16 mouse cellular contexts compared by ENCODE assay signal in genomic region chr13:4013811-4014210, GRCm38 (mm10). TPM values are rescaled to one million over a fixed set of nuclear protein-coding genes. Genes with fewer than 3 reads are reported as not detected.
DNase-seq lines count a peak whose midpoint lies in the region; ATAC-seq and TF ChIP-seq lines count a peak whose summit lies in the region.
"Had no signal": no experiment of that assay in that cellular context is flagged by ENCODE, and none has a peak within 500 bp of the region (broad histone marks: within the 10 kb centered on the region; RNA-seq: fewer than 3 reads in every experiment).

No protein-coding gene starts in this region.

- no peaks in the 10 kb centered on the region for H3K36me3 ChIP-seq in forebrain, embryonic 14.5 days (ENCODE audit: control insufficient read depth, insufficient read depth, low read length)
- H3K36me3 ChIP-seq in forebrain, embryonic 13.5 days (ENCODE audit: poor library complexity, severe bottlenecking), result no peaks in the 10 kb centered on the region
- H3K36me3 ChIP-seq: forebrain, embryonic 12.5 days; intestine, embryonic 15.5 days; liver, embryonic 12.5 days; midbrain, embryonic 12.5 days had no signal

- no peaks in the 10 kb centered on the region for H3K27me3 ChIP-seq in forebrain, embryonic 14.5 days (replicated peaks; ENCODE audit: control insufficient read depth, insufficient read depth, low read length)
- H3K27me3 ChIP-seq in forebrain, embryonic 13.5 days, result no peaks in the 10 kb centered on the region
- H3K27me3 ChIP-seq in cerebellum, adult 2 months (ENCODE audit: control insufficient read depth, insufficient read depth, low read length), result no peaks in the 10 kb centered on the region
- H3K27me3 ChIP-seq: forebrain, embryonic 12.5 days; intestine, embryonic 15.5 days; liver, embryonic 12.5 days; midbrain, embryonic 12.5 days had no signal

- no peak overlapping the region for H3K4me2 ChIP-seq in forebrain, embryonic 14.5 days (ENCODE audit: low read length)
- no peak overlapping the region for H3K4me2 ChIP-seq in forebrain, embryonic 13.5 days
- H3K4me2 ChIP-seq: forebrain, embryonic 12.5 days; intestine, embryonic 15.5 days; liver, embryonic 12.5 days; midbrain, embryonic 12.5 days had no signal

- intact Hi-C loops in left cerebral cortex, adult 2 months (cut with DNase I), result loop anchor here (2.0 to 5.0 kb wide), 2 partner anchors 268 to 597 kb away; no protein-coding TSS in a partner anchor
- intact Hi-C loops in heart, postnatal 10 days (cut with DNase I), result loop anchor here (2.0 to 5.0 kb wide), 3 partner anchors 95 to 267 kb away; no protein-coding TSS in a partner anchor

- TF ChIP-seq CTCF in left cerebral cortex, adult 2 months (IDR thresholded peaks at IDR 0.05), result peak; percentile 52
- TF ChIP-seq CTCF in cerebellum, adult 2 months (IDR thresholded peaks at IDR 0.05; ENCODE audit: borderline replicate concordance, insufficient read depth, low read depth, low read length), result no peak

- H3K27ac ChIP-seq in forebrain, embryonic 14.5 days (ENCODE audit: low read depth, low read length), result no peak overlapping the region
- no peak overlapping the region for H3K27ac ChIP-seq in forebrain, embryonic 13.5 days
- H3K27ac ChIP-seq in left cerebral cortex, adult 2 months, result no peak overlapping the region
- H3K27ac ChIP-seq in cerebellum, adult 2 months (ENCODE audit: insufficient read depth, low read length), result no peak overlapping the region
- H3K27ac ChIP-seq: forebrain, embryonic 12.5 days; intestine, embryonic 15.5 days; liver, embryonic 12.5 days; midbrain, embryonic 12.5 days had no signal

- no peak for ATAC-seq in forebrain, embryonic 14.5 days
- no peak for ATAC-seq in forebrain, embryonic 13.5 days
- ATAC-seq: intestine, embryonic 15.5 days; liver, embryonic 12.5 days had no signal

- peak; percentile 13 for DNase-seq in forebrain, embryonic 14.5 days (ENCODE audit: low spot score)
- DNase-seq in left cerebral cortex, adult 2 months (ENCODE audit: extremely low spot score in 1 of 2, low spot score in 2 of 2), result no peak
- no peak for DNase-seq in left cerebral cortex, adult 8-10 months (ENCODE audit: low spot score in 2 of 2)
- DNase-seq in 416B (ENCODE audit: low read depth), result peak; percentile 32
- peak; percentile 6 for DNase-seq in brain, adult 2 months (ENCODE audit: low read depth, low spot score)
- no peak for DNase-seq in cerebellum, adult 2 months
- DNase-seq in heart, postnatal 10 days, result no peak
- DNase-seq: cerebellum, adult 18-20 months; heart, postnatal 4 days; kidney, postnatal 4 days; lung, postnatal 36 days had no signal

- no peak overlapping the region for H3K9ac ChIP-seq in forebrain, embryonic 14.5 days (ENCODE audit: low read length)
- H3K9ac ChIP-seq in forebrain, embryonic 13.5 days, result no peak overlapping the region
- H3K9ac ChIP-seq: forebrain, embryonic 12.5 days; intestine, embryonic 15.5 days; liver, embryonic 12.5 days; midbrain, embryonic 12.5 days had no signal

- no peak overlapping the region for H3K4me3 ChIP-seq in forebrain, embryonic 14.5 days (ENCODE audit: low read depth, low read length)
- H3K4me3 ChIP-seq in forebrain, embryonic 13.5 days, result no peak overlapping the region
- no peak overlapping the region for H3K4me3 ChIP-seq in left cerebral cortex, adult 2 months
- H3K4me3 ChIP-seq in cerebellum, adult 2 months (replicated peaks; ENCODE audit: insufficient read depth, low read depth, low read length), result no peak overlapping the region
- H3K4me3 ChIP-seq: forebrain, embryonic 12.5 days; intestine, embryonic 15.5 days; liver, embryonic 12.5 days; midbrain, embryonic 12.5 days had no signal

- H3K4me1 ChIP-seq in forebrain, embryonic 14.5 days (ENCODE audit: control insufficient read depth, insufficient read depth, low read length), result no peaks in the 10 kb centered on the region
- no peaks in the 10 kb centered on the region for H3K4me1 ChIP-seq in forebrain, embryonic 13.5 days
- H3K4me1 ChIP-seq in cerebellum, adult 2 months (ENCODE audit: control insufficient read depth, insufficient read depth, low read length), result no peaks in the 10 kb centered on the region
- H3K4me1 ChIP-seq: forebrain, embryonic 12.5 days; intestine, embryonic 15.5 days; liver, embryonic 12.5 days; midbrain, embryonic 12.5 days had no signal

- H3K9me3 ChIP-seq in forebrain, embryonic 14.5 days (replicated peaks; ENCODE audit: control insufficient read depth, low read length), result no peaks in the 10 kb centered on the region
- H3K9me3 ChIP-seq in forebrain, embryonic 13.5 days (replicated peaks), result no peaks in the 10 kb centered on the region
- H3K9me3 ChIP-seq: forebrain, embryonic 12.5 days; intestine, embryonic 15.5 days; liver, embryonic 12.5 days; midbrain, embryonic 12.5 days had no signal

- no peak for TF ChIP-seq POLR2A in cerebellum, adult 2 months (IDR thresholded peaks at IDR 0.05; ENCODE audit: borderline replicate concordance, insufficient read depth, low read length)

RNA-seq across cellular contexts. Expression of gene Akr1c14, which starts 35.0 kb away (rescaled TPM):
- 0.67 and 0.90 TPM in 2 replicates for polyA plus RNA-seq in forebrain, embryonic 14.5 days (2014; fragmentation: Nextera tagmentation; extraction: Ambion mirVana)
- 0.37 and 0.39 TPM in 2 replicates for polyA plus RNA-seq in forebrain, embryonic 13.5 days (2015; fragmentation: Nextera tagmentation; extraction: Ambion mirVana)
- total RNA-seq in left cerebral cortex, adult 2 months (2021), result 1 to 10 TPM; 1.3 TPM
- 1 to 10 TPM; 1.0 to 3.8 (median 2.2) TPM for total RNA-seq in left cerebral cortex, adult 8-10 months (2022)
- 1.5 and 2.9 TPM in 2 replicates for polyA plus RNA-seq in cerebellum, adult 2 months (2012; rRNA removed)
- 10 to 100 TPM; 13.0 to 13.5 TPM for total RNA-seq in heart, postnatal 10 days (2021)

Comparison
In these comparisons a context has a peak if more than half of its experiments do, and no peak if none do; other contexts are left out.
1. DNase-seq: peak in forebrain, embryonic 14.5 days (single experiment), 416B (single experiment) and brain, adult 2 months (single experiment); none in left cerebral cortex, adult 2 months (0 of 2), left cerebral cortex, adult 8-10 months (0 of 2), cerebellum, adult 2 months (0 of 2) and heart, postnatal 10 days (0 of 2).